Mouse (Mus musculus): Measurements from ENCODE around the gene Capns1. TPM values are rescaled to one million over a fixed set of nuclear protein-coding genes. Genes with fewer than 3 reads are reported as not detected.
A peak's percentile ranks its signal among the peaks of the same experiment; 100 is the strongest.
"Not testable (repeated sequence)": the region's sequence is repeated elsewhere in the genome, so short reads cannot be mapped to it uniquely, and the experiment has no call there.

The Capns1 gene
- polyA plus RNA-seq, 1 experiment from 2014 or later = 83.7 TPM

- H3K4me2 ChIP-seq (replicated peaks) = peak overlapping the region; percentile 86
- peak overlapping the region; percentile 41 for H3K4me3 ChIP-seq (replicated peaks)
- peaks cover 4% of the 10 kb centered on the region; the same call in 1 of the 2 replicates for H3K4me1 ChIP-seq (replicated peaks)
- H3K9ac ChIP-seq = peak overlapping the region; percentile 37; the same call in 1 of the 2 replicates
- H3K9me3 ChIP-seq = no peaks in the 10 kb centered on the region
- peaks cover 10% of the 10 kb centered on the region; the same call in 1 of the 2 replicates for H3K36me3 ChIP-seq
- H3K27me3 ChIP-seq (replicated peaks) = no peaks in the 10 kb centered on the region
- WGBS = 17% methylated on average over 11 of the region's 11 CpGs
- H3K27ac ChIP-seq = no peak overlapping the region
- ATAC-seq = 0 out of 2 replicates have a peak, but pooled peaks have one; percentile 37
Observed at GRCm38 (mm10) chr7:30220008-30220356, 21.4 kb upstream of the Capns1 start.

- Histone ChIP-seq H3K4me3 (replicated peaks) (peak overlapping the region; percentile 41), H3K9me3 (no peaks in the 10 kb centered on the region), H3K4me1 (replicated peaks) (peaks cover 4% of the 10 kb centered on the region; the same call in 1 of the 2 replicates), H3K9ac (peak overlapping the region; percentile 37), H3K27ac (no peak overlapping the region), H3K27me3 (replicated peaks) (no peaks in the 10 kb centered on the region), H3K4me2 (replicated peaks) (peak overlapping the region; percentile 86), H3K36me3 (peaks cover 9% of the 10 kb centered on the region; the same call in 1 of the 2 replicates)
- ATAC-seq = peak; percentile 63
- 3% methylated on average over 16 of the region's 16 CpGs for WGBS
Observed at GRCm38 (mm10) chr7:30219293-30220007, 20.8 kb upstream of the Capns1 start.

- ATAC-seq = 0 out of 2 replicates have a peak, but pooled peaks have one; percentile 4
- no peaks in the 10 kb centered on the region for H3K9me3 ChIP-seq
Observed at GRCm38 (mm10) chr7:30217277-30217676, 18.7 kb upstream of the Capns1 start.

DNA sequence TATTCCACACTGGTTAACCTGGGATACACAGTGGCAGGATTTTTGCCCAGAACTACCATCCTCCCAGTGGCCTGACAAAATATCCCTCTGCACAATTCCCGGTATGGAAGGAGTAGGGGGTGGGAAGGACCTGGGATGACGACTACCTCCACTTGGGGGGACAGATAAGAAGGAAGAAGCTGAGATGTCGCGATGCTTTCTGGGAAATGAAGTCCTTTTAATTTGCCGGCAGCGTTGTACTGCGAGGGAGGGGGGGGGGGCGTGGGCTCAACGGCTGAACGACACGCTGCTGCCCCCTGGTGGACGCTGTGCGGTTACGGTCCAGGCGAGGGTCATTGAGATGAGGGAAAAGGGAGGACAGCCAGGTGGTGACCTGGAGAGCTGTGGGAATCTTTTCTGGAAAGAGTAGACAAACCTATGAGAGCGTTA is 18.1 kb upstream of the Capns1 start:
- Histone ChIP-seq H3K36me3 (no peaks in the 10 kb centered on the region), H3K27me3 (replicated peaks) (no peaks in the 10 kb centered on the region), H3K4me2 (replicated peaks) (peak overlapping the region; percentile 48), H3K9me3 (no peaks in the 10 kb centered on the region), H3K4me1 (replicated peaks) (peaks cover 4% of the 10 kb centered on the region; the same call in 1 of the 2 replicates), H3K27ac (no peak overlapping the region), H3K9ac (no peak overlapping the region), H3K4me3 (replicated peaks) (no peak overlapping the region)
- ATAC-seq = peak; percentile 49
- WGBS = under 1% methylated on average over 16 of the region's 16 CpGs

More at GRCm38 (mm10) chr7:30217277-30217676, 18.7 kb upstream of the Capns1 start:
- 68% methylated on average over 2 of the region's 2 CpGs for WGBS
- Histone ChIP-seq H3K27ac (no peak overlapping the region), H3K9ac (no peak overlapping the region), H3K4me1 (replicated peaks) (peaks cover 4% of the 10 kb centered on the region; the same call in 1 of the 2 replicates), H3K4me2 (replicated peaks) (no peak overlapping the region), H3K27me3 (replicated peaks) (no peaks in the 10 kb centered on the region), H3K4me3 (replicated peaks) (no peak overlapping the region), H3K36me3 (no peaks in the 10 kb centered on the region)

DNA sequence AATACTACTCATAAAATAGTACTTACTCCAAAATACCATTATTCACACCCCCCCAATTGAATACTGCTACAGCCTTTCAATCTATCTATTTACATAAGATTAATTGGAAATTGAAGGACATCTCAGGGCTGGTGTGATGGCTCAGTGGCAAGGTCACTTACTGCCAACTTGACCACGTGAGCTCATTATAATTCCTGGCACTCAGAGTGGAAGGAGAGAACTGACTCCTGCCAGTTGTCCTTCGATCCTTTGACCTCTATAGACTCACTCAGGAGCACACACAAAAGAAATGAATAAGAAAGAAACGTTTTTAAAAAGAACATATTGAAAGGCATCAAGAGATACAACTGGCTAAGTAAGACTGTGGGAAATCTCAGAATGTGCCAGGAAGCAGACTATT is 17.3 kb upstream of the Capns1 start:
- Histone ChIP-seq H3K4me1 (replicated peaks) (peaks cover 4% of the 10 kb centered on the region; the same call in 1 of the 2 replicates), H3K4me2 (replicated peaks) (no peak overlapping the region), H3K9me3 (no peaks in the 10 kb centered on the region), H3K36me3 (no peaks in the 10 kb centered on the region), H3K27me3 (replicated peaks) (no peaks in the 10 kb centered on the region), H3K27ac (no peak overlapping the region), H3K9ac (no peak overlapping the region), H3K4me3 (replicated peaks) (no peak overlapping the region)
- no peak for ATAC-seq
- 90% methylated on average over 3 of the region's 3 CpGs for WGBS

- Histone ChIP-seq H3K9me3 (no peaks in the 10 kb centered on the region), H3K4me1 (replicated peaks) (no peaks in the 10 kb centered on the region), H3K9ac (no peak overlapping the region), H3K4me2 (replicated peaks) (no peak overlapping the region), H3K36me3 (no peaks in the 10 kb centered on the region), H3K4me3 (replicated peaks) (no peak overlapping the region), H3K27ac (no peak overlapping the region), H3K27me3 (replicated peaks) (no peaks in the 10 kb centered on the region)
- WGBS = 79% methylated on average over 3 of the region's 3 CpGs
- ATAC-seq = no peak
Observed at GRCm38 (mm10) chr7:30213881-30214280, 15.3 kb upstream of the Capns1 start.

GRCm38 (mm10) chr7:30211025-30211424 is 12.4 kb upstream of the Capns1 start:
- no peak overlapping the region for H3K4me3 ChIP-seq (replicated peaks)
- no peaks in the 10 kb centered on the region for H3K27me3 ChIP-seq (replicated peaks)
- 36% methylated on average over 4 of the region's 4 CpGs for WGBS
- no peak overlapping the region for H3K9ac ChIP-seq
- H3K4me2 ChIP-seq (replicated peaks) = no peak overlapping the region
- no peak for ATAC-seq
- no peaks in the 10 kb centered on the region for H3K9me3 ChIP-seq
- no peaks in the 10 kb centered on the region for H3K4me1 ChIP-seq (replicated peaks)
- no peak overlapping the region for H3K27ac ChIP-seq
- no peaks in the 10 kb centered on the region for H3K36me3 ChIP-seq

GRCm38 (mm10) chr7:30206364-30206763 is 7.8 kb upstream of the Capns1 start:
- not testable (repeated sequence) for H3K36me3 ChIP-seq; H3K9ac ChIP-seq; H3K4me3 ChIP-seq (replicated peaks); H3K4me2 ChIP-seq (replicated peaks); ATAC-seq; H3K9me3 ChIP-seq; H3K27ac ChIP-seq; H3K4me1 ChIP-seq (replicated peaks); H3K27me3 ChIP-seq (replicated peaks)
- WGBS = 52% methylated on average over 5 of the region's 5 CpGs

DNA sequence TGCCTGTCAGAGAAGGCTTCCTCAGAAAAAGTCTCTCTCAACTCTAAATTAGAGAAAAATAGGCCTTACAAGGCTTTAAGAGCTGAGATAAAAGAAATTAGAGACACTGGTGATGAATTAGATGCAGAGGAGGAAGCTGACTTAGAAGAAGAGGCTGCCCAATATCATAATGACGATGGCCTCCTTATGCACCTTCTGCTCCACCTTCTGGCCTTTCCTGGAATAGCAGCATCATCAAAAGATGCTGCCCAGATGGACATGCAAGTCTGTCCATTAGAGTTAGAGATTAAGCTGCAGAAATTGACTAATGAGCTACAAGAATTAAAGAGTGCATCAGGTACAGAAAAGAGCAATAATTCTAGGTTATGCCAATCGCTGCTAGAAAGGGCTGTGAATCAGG is 6.8 kb upstream of the Capns1 start:
- H3K27me3 ChIP-seq (replicated peaks) = no peaks in the 10 kb centered on the region

DNA sequence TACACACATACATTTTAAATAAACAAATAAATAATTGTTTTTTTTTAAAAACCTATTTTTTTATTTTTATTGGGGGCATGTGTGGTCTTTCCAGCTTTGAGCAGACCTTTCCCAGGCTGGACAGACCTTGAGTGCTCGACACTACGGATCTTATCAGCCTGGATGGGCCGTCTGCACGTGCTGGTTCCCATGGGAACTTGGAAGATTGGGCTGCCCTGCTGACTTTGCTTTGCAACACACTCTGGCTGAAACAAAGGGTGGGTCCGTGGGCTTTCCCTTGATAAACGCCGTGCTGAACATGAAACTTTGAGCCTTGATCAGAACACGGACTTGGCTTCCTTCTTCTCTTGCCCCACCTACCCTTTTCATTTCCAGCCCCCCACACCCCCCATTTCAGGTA is 5.8 kb upstream of the Capns1 start:
- no peaks in the 10 kb centered on the region for H3K9me3 ChIP-seq
- H3K9ac ChIP-seq = no peak overlapping the region
- H3K27ac ChIP-seq = no peak overlapping the region
- 30% methylated on average over 8 of the region's 8 CpGs for WGBS
- peak; percentile 87 for ATAC-seq
- no peaks in the 10 kb centered on the region for H3K4me1 ChIP-seq (replicated peaks)
- peak overlapping the region; percentile 48 for H3K4me2 ChIP-seq (replicated peaks)
- H3K27me3 ChIP-seq (replicated peaks) = no peaks in the 10 kb centered on the region
- 0 out of 2 replicates have a peak overlapping the region, but pooled peaks have one; percentile 9 for H3K4me3 ChIP-seq (replicated peaks)
- H3K36me3 ChIP-seq = no peaks in the 10 kb centered on the region

More for the DNA sequence above, 6.8 kb upstream of the Capns1 start:
- H3K27ac ChIP-seq = no peak overlapping the region
- ATAC-seq = no peak
- no peaks in the 10 kb centered on the region for H3K9me3 ChIP-seq
- H3K4me3 ChIP-seq (replicated peaks) = no peak overlapping the region
- H3K4me2 ChIP-seq (replicated peaks) = no peak overlapping the region
- 3% methylated on average over 2 of the region's 2 CpGs for WGBS
- H3K4me1 ChIP-seq (replicated peaks) = no peaks in the 10 kb centered on the region
- H3K9ac ChIP-seq = no peak overlapping the region
- no peaks in the 10 kb centered on the region for H3K36me3 ChIP-seq

DNA sequence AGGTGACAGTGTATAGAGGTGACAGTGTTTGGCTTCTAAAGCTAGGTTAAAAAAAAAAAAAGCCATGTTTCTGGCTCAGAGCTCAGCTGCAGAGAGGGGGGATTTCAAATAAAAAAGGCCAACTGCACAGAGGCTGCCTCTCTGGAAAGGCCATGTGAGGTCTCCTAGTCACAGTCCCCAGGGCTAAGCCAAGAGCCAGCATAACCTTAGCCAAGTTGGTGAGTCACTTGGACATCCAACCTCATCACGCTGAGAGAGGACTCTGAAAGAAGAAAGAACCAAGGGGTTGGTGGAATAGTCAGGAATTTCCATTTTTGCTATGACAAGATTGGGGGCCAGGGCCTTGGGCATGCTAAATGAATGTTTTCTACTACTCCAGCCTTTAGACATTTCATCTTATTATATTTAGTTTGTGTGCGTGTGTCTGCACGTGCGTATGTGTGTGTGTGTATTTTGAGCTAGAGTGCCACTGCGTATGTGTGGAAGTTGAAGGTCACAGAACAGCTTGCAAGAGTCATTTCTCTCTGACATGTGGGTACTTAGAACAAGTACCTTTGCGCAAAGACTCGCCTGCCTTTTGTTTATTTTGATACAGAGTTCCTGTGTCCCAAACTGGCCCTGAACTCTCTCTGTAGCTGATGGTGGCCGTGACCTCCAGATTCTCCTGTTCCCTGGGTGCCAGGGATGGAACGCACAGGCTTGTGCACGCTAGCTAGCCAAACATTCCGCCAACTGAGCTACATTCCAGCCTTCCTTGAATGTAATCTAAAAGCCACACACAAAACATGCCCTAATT is 4.5 kb upstream of the Capns1 start:
- WGBS = 67% methylated on average over 11 of the region's 11 CpGs
- ATAC-seq = no peak
- no peak overlapping the region for H3K4me3 ChIP-seq (replicated peaks)
- H3K9me3 ChIP-seq = no peaks in the 10 kb centered on the region
- peaks cover 4% of the 10 kb centered on the region for H3K4me1 ChIP-seq (replicated peaks)
- H3K27ac ChIP-seq = no peak overlapping the region
- H3K4me2 ChIP-seq (replicated peaks) = no peak overlapping the region
- no peaks in the 10 kb centered on the region for H3K36me3 ChIP-seq
- no peak overlapping the region for H3K9ac ChIP-seq
- no peaks in the 10 kb centered on the region for H3K27me3 ChIP-seq (replicated peaks)

DNA sequence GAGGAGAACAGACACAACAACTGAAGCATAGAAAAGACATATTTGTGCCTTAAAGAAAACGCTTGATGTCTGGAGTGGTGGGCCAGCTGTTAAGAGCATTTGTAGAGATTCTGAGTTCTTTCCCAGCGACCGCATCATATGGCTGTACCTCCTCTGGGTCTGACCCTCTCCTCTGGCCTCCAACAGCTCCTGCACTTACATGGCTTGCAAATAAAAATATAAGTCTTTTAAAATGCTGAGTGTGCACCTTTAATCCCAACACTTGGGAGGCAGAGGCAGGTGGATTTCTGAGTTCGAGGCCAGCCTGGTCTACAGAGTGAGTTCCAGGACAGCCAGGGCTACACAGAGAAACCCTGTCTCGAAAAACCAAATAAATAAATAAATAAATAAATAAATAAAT is 2.0 kb upstream of the Capns1 start:
- not testable (repeated sequence) for H3K4me1 ChIP-seq (replicated peaks); ATAC-seq; H3K9me3 ChIP-seq; H3K36me3 ChIP-seq; H3K9ac ChIP-seq; H3K27me3 ChIP-seq (replicated peaks); H3K4me2 ChIP-seq (replicated peaks); H3K4me3 ChIP-seq (replicated peaks); H3K27ac ChIP-seq
- WGBS = 87% methylated on average over 5 of the region's 5 CpGs
